Mouse (Mus musculus): ENCODE results near the gene Rtn2.

Gene Rtn2

DNA sequence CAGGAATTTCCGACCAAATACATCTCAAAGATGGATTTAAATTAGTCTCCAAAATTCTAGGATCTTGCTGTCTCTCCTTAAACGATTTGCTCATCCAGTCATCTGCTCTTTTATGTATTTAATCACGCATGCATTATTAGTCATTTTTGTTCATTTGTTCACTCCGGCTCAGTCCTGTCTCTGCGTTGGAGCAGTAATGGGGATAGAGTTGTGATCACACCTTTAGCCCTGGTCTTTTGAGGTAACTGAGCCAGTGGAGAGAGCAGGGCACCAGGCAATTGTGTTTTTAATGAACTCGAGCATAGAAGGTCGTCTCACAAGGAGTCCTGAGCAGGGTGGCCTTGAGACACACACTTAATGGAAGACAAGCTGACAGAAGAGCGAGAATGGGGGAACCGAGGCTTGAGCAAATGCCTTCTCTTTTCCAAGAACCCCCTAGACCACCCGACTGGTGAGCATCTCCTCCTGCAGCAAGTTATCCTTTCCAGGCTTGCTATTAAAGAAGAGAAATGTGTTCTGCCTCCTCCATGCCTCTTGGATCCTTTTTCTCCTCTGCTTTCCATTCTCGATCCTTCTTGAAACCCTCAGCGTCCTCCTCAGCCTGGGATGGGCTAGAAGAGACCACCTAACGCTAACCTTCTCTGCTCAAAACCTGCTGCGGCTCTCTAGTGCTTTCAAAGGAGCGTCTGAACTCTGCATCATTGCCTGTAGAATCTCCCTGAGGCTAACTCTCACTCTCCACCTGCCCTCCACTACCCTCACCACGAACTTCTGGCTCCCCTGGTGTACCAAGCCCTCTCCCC is 19.2 kb downstream of the Rtn2 start:
- peak; percentile 19 for DNase-seq (ENCODE audit: low spot score)

GRCm38 (mm10) chr7:19302264-19303045 is 20.0 kb downstream of the Rtn2 start:
- DNase-seq (ENCODE audit: low spot score): no peak

DNA sequence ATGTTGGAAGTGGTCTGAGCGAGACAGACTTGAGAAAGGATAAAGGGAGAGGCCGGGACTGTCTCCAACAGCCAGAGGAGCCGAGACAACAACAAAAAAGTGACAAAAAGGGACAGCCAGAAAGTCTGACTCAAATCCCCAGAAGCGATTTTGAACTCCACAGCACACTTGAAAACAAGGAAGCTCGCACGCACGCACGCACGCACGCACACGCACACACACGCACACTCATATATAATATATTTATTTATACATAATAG is 20.6 kb downstream of the Rtn2 start:
- DNase-seq (ENCODE audit: low spot score): no peak

DNA sequence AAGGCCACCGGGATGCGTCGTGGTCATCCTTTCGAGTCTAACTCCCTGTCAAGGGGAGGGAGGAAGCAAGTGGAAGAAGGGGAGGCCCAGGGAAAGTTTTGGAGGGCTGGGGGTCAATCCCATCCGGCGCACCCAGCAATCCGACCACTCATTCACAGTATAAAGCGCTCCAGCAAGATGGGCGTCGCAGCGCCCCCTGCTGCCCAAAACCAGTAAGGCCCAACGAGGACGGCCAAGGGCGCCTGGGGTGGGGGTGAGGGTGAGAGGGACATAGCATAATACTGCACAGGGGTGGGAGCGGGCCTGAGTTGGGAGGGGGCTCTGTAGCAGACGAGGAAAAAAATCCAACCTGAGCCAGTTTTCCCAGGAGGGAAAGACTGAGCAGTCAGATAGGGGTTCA is 21.3 kb downstream of the Rtn2 start:
- DNase-seq (ENCODE audit: low spot score): peak; percentile 68

GRCm38 (mm10) chr7:19304501-19305412 is 22.3 kb downstream of the Rtn2 start:
- DNase-seq (ENCODE audit: low spot score): no peak

DNA sequence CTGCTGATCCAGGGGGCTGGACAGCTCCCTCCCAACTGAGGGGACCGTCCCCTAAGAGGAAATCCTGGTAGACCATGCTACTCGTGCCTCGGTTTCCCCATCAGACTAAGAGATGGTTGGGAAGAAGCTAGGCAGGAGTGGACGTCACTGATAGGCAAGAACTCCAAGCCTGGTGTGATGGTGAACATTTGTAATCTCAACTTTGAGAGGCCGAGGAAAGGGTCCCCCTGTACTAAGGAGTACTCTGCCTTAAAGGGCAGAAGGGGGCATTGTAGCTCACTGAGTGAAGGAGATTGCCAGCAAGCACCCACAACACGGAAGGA is 22.9 kb downstream of the Rtn2 start:
- no peak for DNase-seq (ENCODE audit: low spot score)

DNA sequence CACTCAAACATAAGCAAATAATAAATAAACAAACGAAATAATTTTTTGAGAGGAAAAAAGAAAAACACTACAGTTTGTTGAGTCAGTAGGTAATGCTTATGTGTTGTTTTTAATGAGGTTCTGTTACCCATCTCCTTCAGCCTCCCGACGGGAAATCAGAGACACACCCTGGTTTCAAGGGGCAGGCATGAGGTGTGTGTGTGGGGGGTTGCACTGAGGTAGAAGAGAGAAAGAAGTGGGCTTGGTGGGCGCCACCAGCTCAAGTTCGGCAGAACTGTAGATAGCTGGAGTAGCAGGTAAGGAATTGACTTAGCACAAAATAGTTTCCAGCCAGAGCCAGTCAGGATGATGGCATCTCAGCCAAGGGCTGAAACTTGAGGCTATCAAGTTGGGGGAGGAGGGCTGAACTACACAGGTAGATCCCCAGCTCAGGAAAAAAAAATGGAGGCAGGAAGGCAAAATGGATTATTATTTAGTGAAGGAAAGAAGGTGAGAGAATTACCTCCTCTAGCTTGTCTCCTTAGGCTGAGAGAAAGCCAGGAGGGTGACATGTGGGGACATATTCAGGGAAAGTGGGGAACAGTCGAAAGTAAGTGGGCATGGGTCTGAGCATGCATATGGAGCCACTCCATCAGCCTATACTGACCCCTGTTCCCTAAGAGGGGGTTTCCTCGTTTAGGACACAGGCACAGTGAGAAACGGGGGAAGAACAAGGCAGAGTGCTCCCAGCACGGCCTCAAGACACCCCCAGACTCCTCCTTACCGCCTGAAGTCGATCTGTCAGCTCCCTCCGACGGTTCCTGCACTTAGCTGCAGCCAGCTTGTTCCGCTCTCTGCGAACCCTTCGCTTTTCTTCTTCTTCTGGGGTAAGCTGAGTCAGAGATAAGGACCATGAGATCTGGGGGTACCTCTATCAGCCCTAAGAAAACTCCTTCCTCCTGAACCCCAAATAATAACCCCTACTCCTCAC is 23.7 kb downstream of the Rtn2 start:
- DNase-seq (ENCODE audit: low spot score): no peak

- peak; percentile 45 for DNase-seq (ENCODE audit: low spot score)
Observed at GRCm38 (mm10) chr7:19306819-19307738, 24.7 kb downstream of the Rtn2 start.

GRCm38 (mm10) chr7:19307739-19308453 is 25.5 kb downstream of the Rtn2 start:
- DNase-seq (ENCODE audit: low spot score): peak; percentile 89

DNA sequence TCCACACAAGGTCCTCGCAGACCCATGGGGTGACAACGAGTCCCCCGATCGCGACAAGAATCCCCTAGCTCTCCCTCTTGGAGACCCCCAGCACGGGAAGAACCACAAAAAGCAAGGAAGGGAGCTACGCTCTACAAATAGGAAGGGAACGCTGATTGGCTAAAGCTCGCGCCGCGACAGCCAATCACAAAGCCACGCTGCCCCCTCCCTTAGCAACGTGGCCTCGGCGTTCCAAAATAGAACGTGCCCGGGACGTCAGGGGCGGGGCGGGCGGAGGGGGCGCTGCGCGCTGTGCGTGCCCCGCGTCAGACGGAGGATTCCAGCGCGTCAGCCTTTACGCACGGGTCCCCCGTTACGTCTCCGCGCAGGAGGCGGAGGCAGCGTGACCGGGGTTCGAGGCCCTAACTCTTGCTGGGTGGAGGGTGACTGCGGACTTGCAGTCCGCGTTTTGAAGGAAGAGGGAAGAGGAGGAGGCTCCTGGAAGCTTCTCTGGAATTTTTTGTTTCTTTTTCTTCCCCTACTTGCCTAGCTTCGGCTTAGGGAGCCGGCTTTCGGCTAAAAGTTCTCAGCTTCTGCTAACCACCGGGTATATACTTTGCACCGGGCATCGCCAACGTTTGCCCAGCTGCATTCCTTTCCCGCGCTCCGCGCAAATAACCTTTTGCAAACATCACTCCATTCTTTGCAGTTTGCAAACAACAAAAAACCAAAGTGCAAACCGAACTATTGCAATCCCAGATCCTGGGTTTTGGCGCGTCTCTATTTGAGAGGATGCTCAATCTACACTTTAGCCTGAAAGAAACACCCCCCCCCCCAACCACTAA is 26.2 kb downstream of the Rtn2 start:
- peak; percentile 94 for DNase-seq (ENCODE audit: low spot score)

- DNase-seq (ENCODE audit: low spot score): no peak
Observed at GRCm38 (mm10) chr7:19309278-19309883, 27.0 kb downstream of the Rtn2 start.

GRCm38 (mm10) chr7:19309884-19310641 is 27.6 kb downstream of the Rtn2 start, which contains the start of gene Fosb:
Gene Fosb, minus strand, starts transcription at chr7:19310051.
- peak; percentile 96 for DNase-seq (ENCODE audit: low spot score)

- DNase-seq (ENCODE audit: low spot score): no peak
Observed at GRCm38 (mm10) chr7:19311991-19312390, 29.6 kb downstream of the Rtn2 start.

DNA sequence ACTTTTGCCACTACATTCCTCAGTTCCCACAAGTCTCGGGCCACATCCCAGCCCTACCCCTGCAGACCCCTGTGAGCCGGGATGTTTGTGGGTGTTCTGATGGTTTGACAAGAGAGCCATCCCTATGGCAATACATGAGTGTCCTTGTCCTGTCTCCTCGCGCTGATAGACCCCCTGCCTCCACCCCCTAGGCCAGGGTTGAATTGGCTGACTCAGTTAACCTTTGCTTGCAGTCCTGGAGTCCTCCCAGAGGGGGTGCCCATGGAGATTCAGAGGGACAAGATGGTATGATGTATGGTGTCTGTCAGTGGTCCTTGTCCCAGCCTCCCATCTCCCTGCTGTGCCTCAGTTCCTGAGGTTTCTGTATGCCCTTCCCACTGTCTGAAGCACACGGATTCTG is 31.6 kb downstream of the Rtn2 start:
- no peak for DNase-seq (ENCODE audit: low spot score)

GRCm38 (mm10) chr7:19316451-19317161 is 34.2 kb downstream of the Rtn2 start:
- DNase-seq (ENCODE audit: low spot score): no peak

- DNase-seq (ENCODE audit: low spot score): no peak
Observed at GRCm38 (mm10) chr7:19318201-19318600, 35.8 kb downstream of the Rtn2 start.

- no peak for DNase-seq (ENCODE audit: low spot score)
Observed at GRCm38 (mm10) chr7:19318676-19319075, 36.3 kb downstream of the Rtn2 start.
